Mouse (Mus musculus) small intestine, adult 2 months (tissue): ENCODE results near the gene Snx5. TPM values are rescaled to one million over a fixed set of nuclear protein-coding genes. Genes with fewer than 3 reads are reported as not detected.

Experiments
- H3K27ac ChIP-seq: fragments of 200-500 bp; 2 replicates; pipeline ENCODE4 v1.5.1; 2012; ENCODE audit warnings: low read depth, low read length, control low read depth, inconsistent platforms; ENCODE audit not compliant: insufficient read depth
- H3K27me3 ChIP-seq: fragments of 200-500 bp; 2 replicates; pipeline ENCODE4 v1.6.1; 2012; ENCODE audit warnings: mild to moderate bottlenecking, moderate library complexity, low read length, inconsistent platforms; ENCODE audit not compliant: control insufficient read depth, insufficient read depth
- H3K36me3 ChIP-seq: fragments of 200-500 bp; 2 replicates; pipeline ENCODE4 v1.6.1; 2012; ENCODE audit warnings: mild to moderate bottlenecking, low read length, control low read depth, inconsistent platforms; ENCODE audit not compliant: control insufficient read depth, insufficient read depth
- H3K4me1 ChIP-seq: fragments of 200-500 bp; 2 replicates; pipeline ENCODE4 v1.6.1; 2012; ENCODE audit warnings: low read length, inconsistent platforms, mixed read lengths; ENCODE audit not compliant: control insufficient read depth, insufficient read depth, insufficient read length
- H3K4me3 ChIP-seq: fragments of 200-500 bp; 2 replicates; pipeline ENCODE4 v1.5.1; 2012; ENCODE audit warnings: low read depth, mild to moderate bottlenecking, control low read depth, inconsistent platforms, low read length, moderate library complexity
- CTCF ChIP-seq: fragments of 200-500 bp; IDR thresholded peaks from 2 replicates; pipeline ENCODE4 v1.5.1; 2012; ENCODE audit warnings: low read depth, mild to moderate bottlenecking, control low read depth, inconsistent platforms, low read length, moderate library complexity, mixed read lengths; ENCODE audit not compliant: insufficient replicate concordance, insufficient read length; ENCODE audit errors: extremely low read depth
- POLR2A ChIP-seq: fragments of 200-500 bp; IDR thresholded peaks from 2 replicates; pipeline ENCODE4 v1.6.1; 2012; ENCODE audit warnings: low read depth, mild to moderate bottlenecking, control low read depth, inconsistent platforms, low read length, moderate library complexity
- WGBS: fragments of 180-500 bp; shearing (Covaris S2); methylation state at CpG from one replicate; pipeline ENCODE4 v1.1.7; 2018; 5-methylcytosine and 5-hydroxymethylcytosine counted together
- polyA plus RNA-seq: library from polyadenylated mRNA; depleted of rRNA; stranded (reverse); fragments of >200 nt; gene quantifications from 2 replicates; pipeline ENCODE4 v1.2.3, GENCODE M21; 2012

The Snx5 gene
- polyA plus RNA-seq, 1 experiment = 36.0 TPM

GRCm38 (mm10) chr2:144248613-144249376 is 21.9 kb downstream of the Snx5 start:
- 33% methylated on average over 4 of the region's 4 CpGs for WGBS
- Histone ChIP-seq H3K4me3 (no peak overlapping the region), H3K27ac (no peak overlapping the region), H3K4me1 (peaks cover 10% of the 10 kb centered on the region; the same call in 1 of the 2 replicates), H3K36me3 (peaks cover 37% of the 10 kb centered on the region), H3K27me3 (no peaks in the 10 kb centered on the region)
- no peak for TF ChIP-seq CTCF
- no peak for TF ChIP-seq POLR2A

GRCm38 (mm10) chr2:144247337-144247978 is 23.2 kb downstream of the Snx5 start:
- H3K27ac ChIP-seq = peak overlapping the region; percentile 48; the same call in 1 of the 2 replicates
- 28% methylated on average over 5 of the region's 5 CpGs for WGBS
- TF ChIP-seq CTCF (no peak), POLR2A (no peak)
- no peak overlapping the region for H3K4me3 ChIP-seq
- peaks cover 10% of the 10 kb centered on the region; the same call in 1 of the 2 replicates for H3K4me1 ChIP-seq
- no peaks in the 10 kb centered on the region for H3K27me3 ChIP-seq
- peaks cover 25% of the 10 kb centered on the region for H3K36me3 ChIP-seq

- Histone ChIP-seq H3K27ac (peak overlapping the region; percentile 21; the same call in 1 of the 2 replicates), H3K4me1 (peaks cover 10% of the 10 kb centered on the region; the same call in 1 of the 2 replicates), H3K27me3 (no peaks in the 10 kb centered on the region), H3K4me3 (no peak overlapping the region), H3K36me3 (peaks cover 19% of the 10 kb centered on the region)
- WGBS = 78% methylated on average over 2 of the region's 2 CpGs
- TF ChIP-seq POLR2A = no peak
- no peak for TF ChIP-seq CTCF
These were observed 24.4 kb downstream of the Snx5 start for GRCm38 (mm10) chr2:144246270-144246669.

- TF ChIP-seq CTCF = no peak
- TF ChIP-seq POLR2A = no peak
- peaks cover 13% of the 10 kb centered on the region for H3K36me3 ChIP-seq
- no peaks in the 10 kb centered on the region for H3K27me3 ChIP-seq
- H3K4me3 ChIP-seq = no peak overlapping the region
- H3K4me1 ChIP-seq = peaks cover 10% of the 10 kb centered on the region; the same call in 1 of the 2 replicates
- H3K27ac ChIP-seq = peak overlapping the region; percentile 21
- 66% methylated on average over 7 of the region's 7 CpGs for WGBS
These were observed 25.2 kb downstream of the Snx5 start for GRCm38 (mm10) chr2:144245464-144245863.

GRCm38 (mm10) chr2:144240095-144240899 is 30.4 kb downstream of the Snx5 start:
- TF ChIP-seq CTCF (no peak), POLR2A (no peak)
- Histone ChIP-seq H3K27me3 (no peaks in the 10 kb centered on the region), H3K4me1 (no peaks in the 10 kb centered on the region; the same call in none of the 2 replicates), H3K27ac (no peak overlapping the region), H3K4me3 (no peak overlapping the region), H3K36me3 (no peaks in the 10 kb centered on the region)
- 85% methylated on average over 3 of the region's 3 CpGs for WGBS

GRCm38 (mm10) chr2:144239318-144239717 is 31.4 kb downstream of the Snx5 start:
- WGBS = 68% methylated on average over 2 of the region's 2 CpGs
- Histone ChIP-seq H3K36me3 (no peaks in the 10 kb centered on the region), H3K27ac (no peak overlapping the region; the same call in 1 of the 2 replicates), H3K27me3 (no peaks in the 10 kb centered on the region), H3K4me1 (no peaks in the 10 kb centered on the region; the same call in none of the 2 replicates), H3K4me3 (no peak overlapping the region)
- TF ChIP-seq CTCF (no peak), POLR2A (no peak)
